Mouse (Mus musculus) lung, postnatal 36 days (tissue): ENCODE data around the gene Acadm.

Experiments
- DNase-seq: peaks from one replicate; pipeline ENCODE4 v3.0.0; 2022; ENCODE audit warnings: mixed read lengths

The Acadm gene

DNA sequence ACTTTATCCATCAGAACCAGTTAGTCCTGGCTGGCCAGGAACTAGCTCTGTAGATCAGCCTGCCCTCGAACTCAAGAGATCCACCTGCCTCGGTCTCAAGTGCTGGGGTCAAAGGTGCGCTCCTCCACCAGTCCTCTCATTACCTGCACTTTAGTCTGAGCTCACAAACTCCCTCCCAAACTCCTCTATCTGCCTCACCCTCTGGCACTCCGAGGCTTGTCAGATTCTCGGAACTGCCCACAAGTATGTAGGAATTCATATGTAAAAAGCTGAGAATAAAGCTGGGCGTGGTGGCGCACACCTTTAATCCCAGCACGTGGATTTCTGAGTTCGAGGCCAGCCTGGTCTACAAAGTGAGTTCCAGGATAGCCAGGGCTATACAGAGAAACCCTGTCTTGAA, 3.9 kb downstream of the Acadm start:
- DNase-seq: no peak

DNA sequence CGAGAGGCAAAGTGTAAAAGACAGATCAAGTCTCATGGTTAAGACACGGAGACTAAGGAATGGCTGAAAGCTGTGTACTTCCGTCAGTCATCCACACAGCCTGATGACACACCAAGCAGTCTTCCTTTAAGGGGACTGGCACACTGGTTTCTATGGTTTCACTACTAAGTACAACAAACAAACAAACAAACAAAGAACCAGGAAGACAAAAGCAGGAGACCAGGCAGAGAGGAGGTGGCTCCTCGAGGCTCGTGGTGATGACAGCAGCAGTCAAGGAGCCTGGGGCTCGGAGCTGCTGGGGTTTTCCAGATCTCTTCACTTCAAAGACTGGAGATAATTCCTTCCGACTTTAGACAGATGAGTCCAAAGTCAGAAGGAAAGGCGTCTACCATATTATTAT, 4.4 kb downstream of the Acadm start:
- DNase-seq: no peak

DNA sequence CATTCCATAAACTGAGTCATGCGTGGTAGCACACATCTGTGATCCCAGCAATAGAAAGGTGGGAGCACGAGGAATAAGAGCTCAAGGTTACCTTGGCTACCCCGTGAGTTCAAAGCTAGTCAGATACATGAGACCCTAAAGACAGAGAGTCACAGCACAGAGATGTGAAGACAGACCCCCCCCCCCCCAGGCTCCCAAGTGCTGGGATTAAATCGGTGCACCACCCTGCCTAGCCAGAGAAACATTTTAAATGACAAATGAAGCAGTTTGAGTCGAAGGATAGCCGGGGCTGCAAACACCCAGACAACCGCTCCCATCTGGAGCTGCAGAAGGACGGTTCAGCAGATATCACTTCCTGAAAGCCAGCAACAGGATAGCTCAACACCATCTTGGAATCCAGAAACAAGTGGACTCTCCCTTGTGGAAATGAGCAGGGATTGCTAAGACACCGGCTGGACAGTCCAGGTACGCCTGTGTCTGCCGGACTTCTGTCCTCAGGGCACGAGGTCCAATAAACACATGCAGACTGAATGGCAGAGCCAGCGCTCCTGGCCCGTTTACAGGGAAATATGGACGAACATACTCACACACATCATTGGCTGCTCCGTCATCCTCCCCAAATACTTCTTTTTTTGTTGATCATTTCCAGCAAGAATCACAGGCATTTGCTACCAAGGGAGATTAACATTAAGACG, 7.2 kb downstream of the Acadm start:
- no peak for DNase-seq

DNA sequence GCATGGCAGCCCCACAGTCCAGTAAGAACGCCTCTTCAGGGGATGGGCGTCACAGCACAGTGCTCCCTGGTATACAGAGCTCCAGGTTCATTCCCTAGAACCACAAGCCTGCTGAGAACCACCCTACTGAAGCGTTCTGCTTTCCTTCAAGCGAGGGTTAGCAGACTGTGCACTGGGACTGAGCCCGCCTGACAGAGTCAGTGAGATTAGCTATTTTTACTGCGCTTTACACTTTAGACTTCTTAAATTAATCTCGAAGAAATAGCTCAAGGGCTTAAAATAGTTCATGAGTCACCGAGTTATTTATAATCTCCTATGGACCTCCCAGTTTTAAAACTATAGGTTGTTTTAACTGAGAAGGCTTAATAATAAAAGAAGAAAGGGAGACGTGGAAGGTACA, 8.6 kb downstream of the Acadm start:
- no peak for DNase-seq

DNA sequence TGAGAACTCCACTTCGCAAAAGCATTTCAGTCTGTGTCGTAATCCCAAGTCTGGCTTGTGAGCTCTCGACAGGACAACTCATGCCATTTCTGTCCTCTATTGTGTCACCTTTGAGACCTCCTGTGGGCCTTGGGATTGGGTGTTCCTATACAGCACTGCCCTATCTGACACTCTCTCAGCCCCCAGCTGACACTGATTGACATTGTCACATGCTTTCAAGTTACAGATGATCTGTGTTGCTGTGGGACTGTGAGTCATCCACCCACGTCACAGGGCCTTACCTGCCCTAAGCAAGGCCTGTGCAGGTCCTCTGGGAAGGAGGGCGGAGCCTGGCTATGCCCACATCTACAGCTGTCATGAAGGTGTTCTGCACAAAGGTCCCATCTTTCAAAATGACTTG, 12.0 kb downstream of the Acadm start:
- no peak for DNase-seq

DNA sequence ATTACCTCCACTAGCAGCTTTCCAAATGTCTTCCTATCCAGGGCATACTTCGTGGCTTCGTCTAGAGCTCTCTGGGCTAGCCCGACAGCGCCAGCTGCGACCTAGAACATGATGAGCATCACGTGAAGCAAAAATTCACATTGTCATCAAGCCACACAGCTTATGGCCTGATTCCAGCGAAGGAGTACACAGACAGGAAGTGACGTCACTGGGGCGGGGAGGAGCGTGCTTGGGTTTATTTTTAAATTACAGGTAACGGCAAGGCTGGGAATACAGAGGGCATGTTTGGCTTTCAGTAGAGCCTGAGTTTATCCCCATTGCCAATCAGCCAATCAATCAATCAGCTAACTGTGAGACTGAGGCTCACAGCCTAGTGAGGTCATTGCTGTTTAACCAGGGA, 14.9 kb downstream of the Acadm start:
- no peak for DNase-seq

DNA sequence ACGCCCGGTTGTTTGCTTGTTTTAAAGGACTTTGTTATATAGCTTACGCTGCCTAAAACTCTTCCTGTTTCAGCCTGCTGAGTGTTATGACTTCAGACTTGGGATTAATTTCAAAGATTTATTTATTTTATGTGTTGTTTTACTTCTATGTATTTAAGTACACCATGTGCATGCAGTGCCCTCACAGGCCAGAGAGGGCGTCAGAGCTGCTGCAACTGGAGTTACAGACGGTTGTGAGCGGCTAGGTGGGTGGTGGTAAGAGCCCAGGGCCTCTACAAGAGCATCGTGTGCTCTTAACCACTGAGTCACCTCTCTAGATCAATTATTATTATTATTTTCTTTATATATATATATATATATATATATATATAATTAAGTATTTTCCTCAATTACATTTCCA, 18.1 kb downstream of the Acadm start:
- DNase-seq: no peak

DNA sequence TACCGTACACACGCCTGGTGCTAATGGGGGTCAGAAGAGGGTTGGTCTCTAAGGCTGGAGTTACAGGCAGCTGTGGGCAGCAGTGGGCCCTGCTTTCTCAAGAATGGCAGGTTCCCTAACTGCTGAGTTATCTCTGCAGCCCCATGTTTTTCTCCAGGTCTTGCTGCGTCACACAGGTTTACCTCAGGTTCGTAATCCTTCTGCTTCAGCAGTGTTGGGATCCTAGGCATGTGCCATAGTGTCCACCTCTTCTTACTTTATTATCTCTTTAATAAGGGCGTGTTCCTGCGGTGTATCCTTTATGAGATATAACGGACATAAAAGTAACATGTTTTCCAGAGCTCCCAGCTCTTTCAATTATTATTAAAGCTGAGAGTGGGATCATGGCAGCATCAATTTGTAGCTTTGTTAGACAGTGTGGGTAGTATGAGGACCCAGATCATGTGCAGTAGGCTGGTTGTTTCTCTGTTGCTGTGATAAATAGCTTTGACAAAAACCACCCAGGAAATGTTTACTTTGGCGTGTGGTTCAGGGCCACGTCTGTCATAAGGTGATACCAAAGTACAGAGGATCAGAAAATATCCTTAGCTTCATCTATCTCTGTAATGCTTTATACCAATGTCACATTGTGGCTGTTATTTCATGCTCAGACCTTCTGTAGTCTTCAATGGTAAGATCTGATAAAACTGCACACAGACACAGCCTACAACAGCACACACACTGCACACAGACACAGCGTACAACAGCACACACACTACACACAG, 23.1 kb downstream of the Acadm start:
- no peak for DNase-seq

DNA sequence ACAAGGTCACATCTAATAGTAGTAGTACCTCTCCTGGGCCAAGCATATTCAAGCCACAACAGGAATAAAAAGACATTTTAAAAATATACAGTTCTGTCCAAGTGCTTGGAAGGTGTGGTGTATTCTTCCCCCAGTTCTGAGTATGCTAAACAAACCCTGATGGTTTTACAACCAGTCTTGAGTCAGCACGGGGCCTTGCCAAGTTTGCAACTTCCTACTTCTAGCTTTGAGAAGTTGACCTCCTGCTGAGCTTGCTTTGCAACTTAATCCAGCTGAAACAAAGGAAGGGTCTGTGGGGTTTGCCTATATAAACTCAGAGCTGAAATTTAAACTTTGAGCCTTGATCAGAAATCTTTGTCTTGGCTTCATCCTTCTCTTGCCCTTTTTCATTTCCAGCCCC, 27.2 kb downstream of the Acadm start:
- DNase-seq: no peak

DNA sequence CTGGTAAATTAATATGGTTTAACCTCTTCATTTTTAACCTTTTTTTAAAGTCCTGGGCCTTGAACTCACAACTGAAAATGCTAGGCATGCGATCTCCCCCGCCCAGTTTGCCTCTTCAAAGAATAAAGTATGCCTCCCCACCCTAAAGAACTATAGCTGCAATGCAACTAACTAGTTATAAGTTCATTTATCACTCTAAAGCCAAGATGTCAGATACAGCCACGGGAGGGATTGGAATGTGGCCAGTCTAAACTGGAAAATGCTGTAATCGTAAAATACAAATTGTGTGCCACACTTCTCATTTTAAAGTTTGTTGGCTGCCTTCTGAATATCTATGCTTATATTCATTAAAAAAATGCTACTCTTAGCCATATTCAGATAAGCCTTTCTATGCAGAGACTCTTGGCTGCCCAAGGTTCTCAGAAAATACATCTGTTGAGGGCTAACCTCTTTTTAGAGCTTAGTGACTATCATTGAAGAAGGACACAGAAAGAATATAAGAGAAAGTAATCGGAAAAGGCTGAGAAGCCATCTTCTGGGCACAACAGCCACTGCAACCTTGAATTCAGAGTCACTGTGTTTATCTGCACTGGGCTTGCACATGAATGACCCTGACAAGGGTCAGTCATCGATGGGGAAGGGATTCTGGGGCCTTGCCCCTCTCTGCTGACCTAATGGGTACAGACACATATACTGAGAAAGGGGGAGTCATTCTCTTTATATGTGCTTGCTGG, 30.8 kb downstream of the Acadm start:
- no peak for DNase-seq

DNA sequence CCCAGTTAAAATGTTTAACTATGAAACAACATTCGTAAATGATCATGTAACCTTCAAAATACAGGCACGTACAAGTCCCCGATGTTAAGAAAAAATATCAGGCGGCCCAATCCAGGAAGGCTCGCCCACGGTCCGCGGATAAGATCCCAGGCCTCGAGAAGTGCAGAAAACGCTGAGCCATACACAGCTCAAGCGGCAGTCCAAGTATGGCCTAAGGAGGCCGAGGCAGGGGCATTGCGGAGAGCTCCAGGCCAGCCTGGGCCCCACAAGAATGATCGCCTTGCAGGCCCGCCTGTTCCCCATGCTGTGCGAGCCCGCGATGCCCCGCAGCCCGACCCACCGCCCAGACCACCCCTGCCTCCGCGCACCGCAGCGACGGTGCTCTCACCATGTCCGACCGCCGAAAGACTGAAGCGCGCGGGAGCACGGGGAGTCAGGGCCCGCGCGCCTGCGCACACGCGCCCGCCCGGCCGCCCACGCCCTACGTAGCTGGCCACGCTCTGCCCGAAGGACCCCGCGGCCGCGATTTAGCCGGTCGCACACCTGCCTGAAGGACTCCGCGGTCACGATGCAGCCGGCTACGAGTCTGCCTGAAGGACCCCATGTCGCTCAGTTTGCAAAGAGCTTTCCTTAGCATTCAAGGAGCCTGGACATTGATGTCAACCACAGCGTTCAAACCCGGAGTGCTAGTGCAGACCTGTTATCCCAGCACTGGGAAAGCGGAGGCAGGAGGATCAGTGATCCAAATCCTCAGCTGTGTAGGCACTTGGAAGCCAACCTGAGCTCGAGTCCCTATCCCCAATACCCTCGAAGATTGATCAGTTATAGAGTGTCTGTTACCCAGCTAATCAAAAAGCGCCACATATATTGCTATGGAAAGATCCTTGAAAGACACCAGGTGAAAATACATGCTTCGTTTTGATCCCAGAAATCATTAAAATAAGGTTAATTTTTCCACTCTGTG, 31.6 kb downstream of the Acadm start, which contains the start of gene Rabggtb:
Rabggtb (minus strand) TSS at position 464 of the 964 bp plus-strand sequence.
- DNase-seq: peak; percentile 96

DNA sequence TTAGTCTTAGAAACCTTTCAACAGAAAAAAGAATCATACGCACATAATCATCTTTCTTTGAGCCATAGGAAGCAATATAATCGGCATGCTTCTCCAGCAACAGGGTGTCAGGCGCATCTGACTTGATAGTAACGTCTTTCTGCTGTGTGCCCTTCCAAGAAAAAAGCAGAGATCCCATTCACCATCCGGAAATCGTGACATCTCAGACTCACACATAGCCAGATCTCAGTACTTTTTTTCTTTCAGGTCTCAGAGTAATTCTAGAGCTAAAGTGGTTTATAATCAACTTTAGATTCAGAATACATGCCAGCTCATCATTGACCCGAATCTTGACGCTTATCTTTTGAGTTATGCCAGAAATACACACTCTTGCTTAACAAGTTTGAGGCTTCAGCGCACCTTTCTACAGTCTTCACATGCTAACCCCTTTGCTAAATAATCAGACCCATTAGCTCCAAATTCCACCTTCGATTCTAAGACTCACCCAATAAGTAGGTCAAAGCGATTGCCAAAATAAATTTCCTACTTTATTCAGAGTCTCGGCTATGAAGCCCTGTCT, 32.5 kb downstream of the Acadm start:
- DNase-seq: no peak

DNA sequence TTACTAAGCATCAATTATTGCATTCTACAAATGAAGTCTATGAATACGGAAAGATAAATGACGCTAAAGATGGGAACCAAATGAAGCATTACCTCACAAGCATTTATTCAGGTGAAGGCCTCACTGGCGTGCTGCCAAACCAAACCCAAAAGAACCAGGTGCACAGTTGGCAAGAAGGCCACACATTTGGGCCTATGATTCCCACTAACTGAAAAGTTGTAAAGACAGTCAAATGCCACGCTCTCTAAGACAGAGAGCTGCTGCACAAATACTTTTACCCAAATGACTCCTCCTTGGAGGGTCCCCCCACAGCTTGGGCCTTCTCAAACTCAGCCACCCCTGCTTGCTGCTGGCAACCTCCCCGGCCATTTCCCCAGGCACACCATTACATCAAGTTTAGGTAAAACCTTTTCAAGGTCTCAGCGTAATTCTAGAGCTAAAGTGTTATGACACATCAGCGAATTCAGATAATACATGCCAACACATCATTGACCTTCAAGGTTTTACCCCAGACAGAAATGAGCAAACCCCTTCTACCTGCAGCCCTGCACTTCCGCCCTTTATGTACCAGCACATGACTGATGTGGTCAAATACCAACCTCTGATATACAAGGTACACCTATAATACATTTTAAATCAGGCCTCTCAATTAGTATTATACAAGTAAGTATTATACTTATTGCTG, 33.1 kb downstream of the Acadm start:
- peak; percentile 15 for DNase-seq

DNA sequence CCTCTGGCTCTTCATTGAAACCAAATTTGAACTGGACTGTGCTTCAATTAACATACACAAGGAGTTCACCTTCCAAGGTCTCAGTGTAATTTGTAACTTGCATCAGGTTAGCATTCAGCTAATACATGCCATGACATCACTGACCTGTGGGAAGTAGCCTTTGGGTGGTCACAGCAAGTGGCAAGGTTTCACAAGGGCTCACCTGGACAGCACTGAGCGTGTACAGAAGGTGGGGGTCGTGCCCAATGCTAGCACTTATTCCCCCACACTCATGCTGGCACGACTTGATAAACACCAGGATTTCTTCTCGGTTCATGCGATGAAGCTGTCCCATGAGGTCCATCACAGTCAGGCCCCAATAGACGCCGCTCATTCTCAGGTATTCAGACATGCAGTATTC, 33.9 kb downstream of the Acadm start:
- DNase-seq: no peak

DNA sequence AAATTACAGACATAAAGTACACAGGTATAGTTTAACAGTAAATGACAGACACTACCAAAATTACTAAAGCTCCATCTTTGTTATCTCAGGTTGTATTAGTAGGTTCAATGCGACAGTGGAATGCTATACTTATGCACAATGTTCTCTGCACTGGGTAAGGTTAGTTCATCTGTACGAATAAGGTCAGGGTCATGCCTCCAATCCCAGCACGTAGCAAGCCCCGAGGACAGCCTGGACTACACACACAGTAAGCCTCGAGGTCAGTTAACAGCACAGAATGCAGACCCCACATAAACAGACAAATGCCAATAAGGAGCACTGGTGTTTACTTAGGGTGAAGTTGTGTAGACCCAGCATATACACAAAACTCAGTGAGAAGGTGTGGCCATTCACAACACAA, 35.5 kb downstream of the Acadm start:
- DNase-seq: no peak

DNA sequence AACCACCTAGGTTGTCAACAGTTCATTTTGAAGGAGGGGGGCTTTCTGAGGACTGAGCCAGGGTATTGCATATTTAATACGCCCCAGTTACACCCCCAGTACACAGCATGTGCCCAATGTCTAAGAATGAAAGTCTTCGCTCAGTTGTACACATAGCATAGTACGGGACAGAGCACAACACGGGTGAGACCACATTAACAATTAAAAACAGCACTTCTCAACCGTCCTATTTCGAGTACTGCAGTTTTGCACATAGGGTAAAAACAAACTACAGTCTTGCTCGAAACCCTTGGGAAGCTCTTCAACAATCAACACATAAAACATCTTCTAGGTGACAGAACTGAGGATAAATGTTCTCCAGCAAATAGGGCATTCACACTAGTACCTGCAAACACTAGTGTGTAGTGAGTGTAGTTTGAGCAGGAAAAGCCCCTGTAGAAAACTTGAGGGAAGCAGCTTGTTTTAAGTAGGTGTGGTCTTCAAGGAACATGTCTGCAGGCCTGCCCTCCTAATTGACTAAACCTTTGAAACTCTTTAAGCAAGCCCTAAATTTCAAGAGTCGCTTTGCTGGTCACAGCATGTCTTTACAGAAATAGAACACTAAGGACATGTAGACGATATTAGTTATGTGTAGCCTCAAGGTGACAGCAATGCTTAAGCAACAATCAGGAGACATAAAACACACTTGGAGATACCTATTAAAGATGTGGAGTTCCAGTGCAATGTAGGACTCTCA, 38.1 kb downstream of the Acadm start, which contains the start of gene Msh4:
Msh4 (minus strand) TSS at position 3 of the 736 bp plus-strand sequence.
- DNase-seq: no peak

DNA sequence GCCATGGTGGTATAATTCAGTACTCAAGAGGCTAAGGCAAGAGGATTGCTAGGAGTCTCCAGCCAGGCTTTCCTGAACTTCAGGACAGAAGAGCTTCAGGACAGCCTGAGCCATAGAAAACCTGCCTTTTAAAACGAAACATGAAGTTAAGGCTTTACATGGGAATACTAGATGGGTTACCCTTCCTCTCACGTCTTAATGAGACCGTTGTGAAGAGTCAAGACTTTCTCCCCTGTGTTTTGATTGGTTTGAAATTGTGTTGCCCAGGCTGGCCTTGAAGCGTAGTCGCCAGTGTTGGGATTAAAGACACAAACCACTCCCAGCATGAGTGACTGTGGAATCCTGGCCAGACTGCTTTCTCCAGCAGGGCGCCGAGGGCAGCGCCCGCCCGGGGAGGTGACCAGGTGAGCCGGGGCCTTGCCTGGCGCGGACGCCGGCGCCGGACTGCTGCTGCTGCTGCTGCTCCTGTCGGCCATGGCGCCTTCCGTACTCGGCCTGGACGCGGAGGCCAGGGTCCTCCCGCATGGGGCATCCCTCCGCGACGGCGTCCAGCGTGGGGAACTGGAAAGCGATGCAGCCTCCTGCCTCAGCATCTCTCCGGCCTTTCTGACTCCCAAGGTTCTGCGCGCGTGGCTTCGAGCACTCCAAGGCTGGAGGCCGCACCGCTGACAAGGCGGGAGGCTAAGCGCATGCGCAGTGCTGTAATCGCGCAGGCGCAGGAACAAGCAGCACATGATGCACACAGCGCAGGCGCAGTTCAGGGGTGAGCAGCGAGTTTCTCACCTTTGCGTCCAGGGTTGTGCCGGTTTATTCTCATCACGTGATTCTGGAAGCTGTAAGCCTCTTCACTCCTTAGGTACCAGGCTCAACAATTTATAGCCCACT, 38.9 kb downstream of the Acadm start:
- no peak for DNase-seq

DNA sequence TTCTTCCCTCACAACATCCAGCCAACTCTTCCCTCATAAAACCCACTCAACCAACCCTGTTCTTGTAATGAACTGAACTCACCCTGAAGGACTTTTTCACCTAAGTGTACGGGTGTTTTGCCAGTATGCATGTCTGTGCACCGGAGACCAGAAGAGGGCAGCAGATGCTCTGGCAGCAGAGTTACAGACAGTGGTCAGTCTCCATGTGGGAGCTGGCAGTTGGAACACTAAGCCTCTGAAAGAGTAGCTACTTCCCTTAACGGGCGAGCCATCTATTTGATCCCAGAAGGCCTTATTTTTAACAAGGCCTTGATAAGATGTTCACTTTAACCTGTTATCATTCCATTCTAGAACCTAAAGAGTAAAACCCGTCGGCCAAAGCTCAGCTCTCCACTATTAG, 39.8 kb downstream of the Acadm start:
- peak; percentile 69 for DNase-seq

DNA sequence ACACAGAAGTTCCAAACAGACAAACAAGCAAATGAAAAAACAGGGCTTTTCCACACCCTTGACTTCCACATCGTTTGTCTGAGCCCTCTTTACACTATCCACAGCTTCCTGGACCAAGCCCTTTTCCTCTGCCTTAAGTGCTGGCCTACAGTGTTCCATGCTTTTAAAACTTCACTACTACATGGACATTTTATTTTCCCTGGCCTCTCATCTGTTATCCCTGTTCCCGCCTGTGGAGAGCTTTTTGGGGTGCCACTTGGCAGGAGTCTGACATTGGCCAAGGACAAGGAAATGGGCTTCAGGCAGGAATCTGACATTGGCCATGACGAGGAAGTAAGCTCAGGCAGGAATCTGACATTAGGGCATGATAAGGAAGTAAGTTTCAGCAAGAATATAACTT, 41.8 kb downstream of the Acadm start:
- no peak for DNase-seq

DNA sequence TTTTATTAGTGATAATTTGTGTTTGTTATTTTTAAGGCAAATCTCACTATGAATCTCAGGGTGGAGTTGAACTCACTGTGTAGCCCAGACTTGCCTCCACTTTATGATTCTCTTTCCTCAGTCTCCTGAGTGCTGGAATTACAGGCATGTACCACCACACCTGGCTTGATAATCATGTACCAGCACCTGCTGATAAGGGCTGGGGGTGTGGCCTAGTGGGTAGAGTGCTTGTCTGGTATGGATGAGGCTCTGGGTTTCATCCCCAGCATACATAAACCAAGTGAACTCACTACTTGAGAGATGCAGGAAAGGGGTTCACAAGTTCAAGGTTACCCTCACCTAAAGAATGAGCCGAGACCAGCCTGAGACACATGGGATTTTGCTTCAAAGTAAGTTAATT, 42.5 kb downstream of the Acadm start:
- no peak for DNase-seq
